Mouse (Mus musculus) CH12F3 (cell line): ENCODE measurements around the gene Cpvl.

Experiments used
- in situ Hi-C: fragments of 300-500 bp; cut with MboI; formaldehyde crosslinking; loops from 2 replicates; pipeline ENCODE4 v1.14.3; 2020; ENCODE audit warnings: low sequenced_read_pairs

The Cpvl gene

GRCm38 (mm10) chr6:53939752-53940151 is 38.7 kb downstream of the Cpvl start:
- in situ Hi-C loops = no loop called here

GRCm38 (mm10) chr6:53938942-53939341 is 39.5 kb downstream of the Cpvl start:
- in situ Hi-C loops = no loop called here

GRCm38 (mm10) chr6:53937143-53938134 is 41.0 kb downstream of the Cpvl start:
- in situ Hi-C loops = no loop called here

GRCm38 (mm10) chr6:53931605-53932004 is 46.9 kb downstream of the Cpvl start:
- in situ Hi-C loops = no loop called here

GRCm38 (mm10) chr6:53929858-53930257 is 48.6 kb downstream of the Cpvl start:
- in situ Hi-C loops = no loop called here

GRCm38 (mm10) chr6:53926197-53926596 is 52.3 kb downstream of the Cpvl start:
- in situ Hi-C loops = no loop called here

- in situ Hi-C loops = no loop called here
Observed at GRCm38 (mm10) chr6:53925192-53925591, 53.3 kb downstream of the Cpvl start.

- in situ Hi-C loops = no loop called here
Observed at GRCm38 (mm10) chr6:53920041-53920440, 58.4 kb downstream of the Cpvl start.

GRCm38 (mm10) chr6:53917026-53917558 is 61.4 kb downstream of the Cpvl start:
- in situ Hi-C loops = no loop called here

GRCm38 (mm10) chr6:53915347-53915746 is 63.1 kb downstream of the Cpvl start:
- in situ Hi-C loops = no loop called here

GRCm38 (mm10) chr6:53913151-53913550 is 65.3 kb downstream of the Cpvl start:
- in situ Hi-C loops = no loop called here

GRCm38 (mm10) chr6:53912112-53912782 is 66.2 kb downstream of the Cpvl start:
- in situ Hi-C loops = no loop called here

- in situ Hi-C loops = no loop called here
Observed at GRCm38 (mm10) chr6:53909986-53910385, 68.5 kb downstream of the Cpvl start.

- in situ Hi-C loops = no loop called here
Observed at GRCm38 (mm10) chr6:53909446-53909845, 69.0 kb downstream of the Cpvl start.

GRCm38 (mm10) chr6:53906871-53907270 is 71.6 kb downstream of the Cpvl start:
- in situ Hi-C loops = no loop called here

GRCm38 (mm10) chr6:53906051-53906462 is 72.4 kb downstream of the Cpvl start:
- in situ Hi-C loops = no loop called here

GRCm38 (mm10) chr6:53905576-53905975 is 72.9 kb downstream of the Cpvl start:
- in situ Hi-C loops = no loop called here

GRCm38 (mm10) chr6:53904703-53905395 is 73.6 kb downstream of the Cpvl start:
- in situ Hi-C loops = no loop called here

GRCm38 (mm10) chr6:53904186-53904585 is 74.3 kb downstream of the Cpvl start:
- in situ Hi-C loops = no loop called here

- in situ Hi-C loops = no loop called here
Observed at GRCm38 (mm10) chr6:53901741-53902140, 76.7 kb downstream of the Cpvl start.

GRCm38 (mm10) chr6:53897872-53898464 is 80.5 kb downstream of the Cpvl start:
- in situ Hi-C loops = no loop called here
